Comparison of ENCODE assay signal across 8 mouse cellular contexts in genomic region chr15:82015392-82016100, GRCm38 (mm10). TPM values are rescaled to one million over a fixed set of nuclear protein-coding genes. Genes with fewer than 3 reads are reported as not detected.
DNase-seq lines count a peak whose midpoint lies in the region; ATAC-seq and TF ChIP-seq lines count a peak whose summit lies in the region.

No protein-coding gene starts in this region.

- 1% methylated on average over 39 of the region's 39 CpGs for WGBS in hindbrain, embryonic 11.5 days
- 2% methylated on average over 39 of the region's 39 CpGs for WGBS in macrophage (ENCODE audit: missing documents)

- peak; percentile 59 for DNase-seq in embryo, embryonic 10 days (ENCODE audit: low spot score)
- no peak for DNase-seq in embryo, embryonic 9.5 days (ENCODE audit: extremely low spot score)
- DNase-seq in hindbrain, embryonic 11.5 days (ENCODE audit: low spot score), result peak; percentile 49
- peak; percentile 16 to 57 for DNase-seq in left cerebral cortex, postnatal 10 days (ENCODE audit: extremely low spot score in 1 of 2, low spot score in 2 of 2)
- DNase-seq in right cerebral cortex, postnatal 36 days (ENCODE audit: low spot score in 2 of 2), result peak; percentile 9 to 25

- peak; percentile 35 for ATAC-seq in erythroid progenitor cell, adult 5-6 weeks (replicated peaks; ENCODE audit: low FRiP score, poor library complexity, severe bottlenecking)
- ATAC-seq in hindbrain, embryonic 11.5 days (ENCODE audit: low FRiP score), result peak; percentile 6; the same call in 1 of the 2 replicates

- no peak for TF ChIP-seq CTCF in bone marrow macrophage, adult 2 months (IDR thresholded peaks at IDR 0.05; ENCODE audit: low read depth, low read length)

- H3K79me2 ChIP-seq in macrophage (ENCODE audit: inconsistent target), result no peaks in the 10 kb centered on the region; the same call in 1 of the 2 replicates

- H3K9me3 ChIP-seq in hindbrain, embryonic 11.5 days (ENCODE audit: control insufficient read depth, low read length), result no peaks in the 10 kb centered on the region

- no peaks in the 10 kb centered on the region for H3K36me3 ChIP-seq in hindbrain, embryonic 11.5 days (ENCODE audit: control insufficient read depth, insufficient read depth, low read length)
- H3K36me3 ChIP-seq in macrophage (ENCODE audit: inconsistent target), result no peaks in the 10 kb centered on the region

- H3K27me3 ChIP-seq in hindbrain, embryonic 11.5 days (ENCODE audit: control insufficient read depth, insufficient read depth, low read length), result no peaks in the 10 kb centered on the region

- H3K4me2 ChIP-seq in hindbrain, embryonic 11.5 days (replicated peaks; ENCODE audit: low read depth, low read length), result peak overlapping the region; percentile 91

- H3K4me3 ChIP-seq in bone marrow macrophage, adult 2 months (ENCODE audit: insufficient read depth, low read length), result peak overlapping the region; percentile 94
- peak overlapping the region; percentile 84 for H3K4me3 ChIP-seq in hindbrain, embryonic 11.5 days (ENCODE audit: low read depth, low read length)
- H3K4me3 ChIP-seq in macrophage (ENCODE audit: inconsistent target), result peak overlapping the region; percentile 81

- H3K9ac ChIP-seq in hindbrain, embryonic 11.5 days (ENCODE audit: low read depth, low read length), result peak overlapping the region; percentile 88

- TF ChIP-seq POLR2A in bone marrow macrophage, adult 2 months (IDR thresholded peaks at IDR 0.05; ENCODE audit: borderline replicate concordance, low read depth, low read length), result no peak

- intact Hi-C loops in left cerebral cortex, postnatal 10 days (cut with DNase I), result no loop called here

- no peak overlapping the region; the same call in 1 of the 2 replicates for H3K27ac ChIP-seq in bone marrow macrophage, adult 2 months (ENCODE audit: insufficient read depth, low read depth, low read length)
- H3K27ac ChIP-seq in hindbrain, embryonic 11.5 days (ENCODE audit: low read depth, low read length), result peak overlapping the region; percentile 68
- H3K27ac ChIP-seq in macrophage, result 0 out of 2 replicates have a peak overlapping the region, but pooled peaks have one; percentile 13

- peaks cover 9% of the 10 kb centered on the region for H3K4me1 ChIP-seq in bone marrow macrophage, adult 2 months (ENCODE audit: control insufficient read depth, insufficient read depth, low read length)
- H3K4me1 ChIP-seq in hindbrain, embryonic 11.5 days (replicated peaks; ENCODE audit: control insufficient read depth, insufficient read depth, low read length), result 0 out of 2 replicates have a peak, but pooled peaks cover 3% of the 10 kb centered on the region

RNA-seq across cellular contexts. Expression of gene Desi1, which starts 18.1 kb away (rescaled TPM):
- polyA plus RNA-seq in bone marrow macrophage, adult 2 months (2012; ENCODE audit: insufficient read depth, insufficient read length, missing spikeins), result 20.9 and 28.1 TPM in 2 replicates
- total RNA-seq in erythroid progenitor cell, adult 5-6 weeks (2015; ENCODE audit: low replicate concordance), result 21.0 and 34.2 TPM in 2 replicates
- 7.9 and 10.7 TPM in 2 replicates for total RNA-seq in erythroid progenitor cell, adult 5-6 weeks (2017; ENCODE audit: low replicate concordance)
- polyA plus RNA-seq in hindbrain, embryonic 11.5 days (2014; fragmentation: Nextera tagmentation; extraction: Ambion mirVana), result 32.6 and 35.6 TPM in 2 replicates
- 10 to 100 TPM; 91.9 to 93.6 TPM for total RNA-seq in left cerebral cortex, postnatal 10 days (2021)
- total RNA-seq in macrophage (2018; cell fraction: chromatin; rRNA removed), result 1 to 10 TPM in 24 of 26 experiments, under 1 TPM in 2; 0.75 to 9.7 (median 4.3) TPM
- 10 to 100 TPM; 15.0 to 22.1 (median 17.8) TPM for total RNA-seq in macrophage (2018; cell fraction: cytosol; rRNA removed)
- total RNA-seq in macrophage (2018; cell fraction: nucleus; rRNA removed), result 10 to 100 TPM in 7 of 26 experiments, 1 to 10 TPM in 19; 3.8 to 16.2 (median 6.8) TPM
- polyA plus RNA-seq in macrophage (2018), result 15.4 to 32.2 TPM (median 24.8 TPM) in 3 replicates

RNA-seq across cellular contexts. Expression of gene Xrcc6, which starts 27.9 kb away (rescaled TPM):
- 20.0 and 21.0 TPM in 2 replicates for polyA plus RNA-seq in bone marrow macrophage, adult 2 months (2012; ENCODE audit: insufficient read depth, insufficient read length, missing spikeins)
- 64.9 and 89.3 TPM in 2 replicates for total RNA-seq in erythroid progenitor cell, adult 5-6 weeks (2015; ENCODE audit: low replicate concordance)
- total RNA-seq in erythroid progenitor cell, adult 5-6 weeks (2017; ENCODE audit: low replicate concordance), result 104 and 112 TPM in 2 replicates
- 62.4 and 66.6 TPM in 2 replicates for polyA plus RNA-seq in hindbrain, embryonic 11.5 days (2014; fragmentation: Nextera tagmentation; extraction: Ambion mirVana)
- total RNA-seq in left cerebral cortex, postnatal 10 days (2021), result 10 to 100 TPM; 27.9 to 29.9 TPM
- total RNA-seq in macrophage (2018; cell fraction: chromatin; rRNA removed), result 10 to 100 TPM in 12 of 26 experiments, 1 to 10 TPM in 14; 1.0 to 32.7 (median 8.5) TPM
- 10 to 100 TPM in 10 of 26 experiments, 1 to 10 TPM in 16; 7.0 to 13.8 (median 9.6) TPM for total RNA-seq in macrophage (2018; cell fraction: cytosol; rRNA removed)
- total RNA-seq in macrophage (2018; cell fraction: nucleus; rRNA removed), result 10 to 100 TPM in 9 of 26 experiments, 1 to 10 TPM in 17; 2.2 to 30.8 (median 7.9) TPM
- 8.4 to 21.0 TPM (median 15.0 TPM) in 3 replicates for polyA plus RNA-seq in macrophage (2018)

RNA-seq across cellular contexts. Expression of gene Snu13, which starts 31.9 kb away (rescaled TPM):
- polyA plus RNA-seq in bone marrow macrophage, adult 2 months (2012; ENCODE audit: insufficient read depth, insufficient read length, missing spikeins), result 66.2 and 69.9 TPM in 2 replicates
- total RNA-seq in erythroid progenitor cell, adult 5-6 weeks (2015; ENCODE audit: low replicate concordance), result 62.7 and 97.3 TPM in 2 replicates
- total RNA-seq in erythroid progenitor cell, adult 5-6 weeks (2017; ENCODE audit: low replicate concordance), result 46.7 and 52.1 TPM in 2 replicates
- 262 and 282 TPM in 2 replicates for polyA plus RNA-seq in hindbrain, embryonic 11.5 days (2014; fragmentation: Nextera tagmentation; extraction: Ambion mirVana)
- 100 to 1,000 TPM; 101 to 109 TPM for total RNA-seq in left cerebral cortex, postnatal 10 days (2021)
- total RNA-seq in macrophage (2018; cell fraction: chromatin; rRNA removed), result 10 to 100 TPM in 20 of 26 experiments, 1 to 10 TPM in 6; 5.2 to 30.8 (median 15.9) TPM
- total RNA-seq in macrophage (2018; cell fraction: cytosol; rRNA removed), result 10 to 100 TPM; 43.1 to 64.2 (median 54.7) TPM
- 10 to 100 TPM; 19.0 to 67.9 (median 27.6) TPM for total RNA-seq in macrophage (2018; cell fraction: nucleus; rRNA removed)
- polyA plus RNA-seq in macrophage (2018), result 42.7 to 102 TPM (median 90.6 TPM) in 3 replicates

RNA-seq across cellular contexts. Expression of gene 1700029P11Rik, which starts 35.2 kb away (rescaled TPM):
- polyA plus RNA-seq in bone marrow macrophage, adult 2 months (2012; ENCODE audit: insufficient read depth, insufficient read length, missing spikeins), result not detected in 2 replicates
- total RNA-seq in erythroid progenitor cell, adult 5-6 weeks (2015; ENCODE audit: low replicate concordance), result not detected in 2 replicates
- total RNA-seq in erythroid progenitor cell, adult 5-6 weeks (2017; ENCODE audit: low replicate concordance), result not detected in 2 replicates
- not detected in 2 replicates for polyA plus RNA-seq in hindbrain, embryonic 11.5 days (2014; fragmentation: Nextera tagmentation; extraction: Ambion mirVana)
- total RNA-seq in left cerebral cortex, postnatal 10 days (2021), result not detected
- not detected for total RNA-seq in macrophage (2018; cell fraction: chromatin; rRNA removed)
- total RNA-seq in macrophage (2018; cell fraction: cytosol; rRNA removed), result not detected
- not detected for total RNA-seq in macrophage (2018; cell fraction: nucleus; rRNA removed)
- polyA plus RNA-seq in macrophage (2018), result not detected in 3 replicates

RNA-seq across cellular contexts. Expression of gene 4930407I10Rik, which starts 43.4 kb away (rescaled TPM):
- not detected in 2 replicates for polyA plus RNA-seq in bone marrow macrophage, adult 2 months (2012; ENCODE audit: insufficient read depth, insufficient read length, missing spikeins)
- total RNA-seq in erythroid progenitor cell, adult 5-6 weeks (2015; ENCODE audit: low replicate concordance), result not detected in 2 replicates
- not detected in 2 replicates for total RNA-seq in erythroid progenitor cell, adult 5-6 weeks (2017; ENCODE audit: low replicate concordance)
- 0.08 TPM in 1 of 2 replicates, not detected in the other for polyA plus RNA-seq in hindbrain, embryonic 11.5 days (2014; fragmentation: Nextera tagmentation; extraction: Ambion mirVana)
- total RNA-seq in left cerebral cortex, postnatal 10 days (2021), result not detected
- total RNA-seq in macrophage (2018; cell fraction: chromatin; rRNA removed), result not detected
- total RNA-seq in macrophage (2018; cell fraction: cytosol; rRNA removed), result not detected
- not detected for total RNA-seq in macrophage (2018; cell fraction: nucleus; rRNA removed)
- polyA plus RNA-seq in macrophage (2018), result not detected in 3 replicates
